Mouse (Mus musculus): Measurements from ENCODE around the gene Olfr172. TPM values are rescaled to one million over a fixed set of nuclear protein-coding genes. Genes with fewer than 3 reads are reported as not detected.

Olfr172 gene
- polyA plus RNA-seq, 1 experiment from 2014 or later = not detected

GRCm38 (mm10) chr16:58715018-58715417 is 48.0 kb downstream of the Olfr172 start:
- WGBS = 67% methylated on average over 4 of the region's 4 CpGs
- Histone ChIP-seq H3K27ac (no peak overlapping the region), H3K4me3 (no peak overlapping the region), H3K4me1 (no peaks in the 10 kb centered on the region), H3K36me3 (no peaks in the 10 kb centered on the region), H3K27me3 (ENCODE audit: insufficient read depth, poor library complexity, severe bottlenecking) (no peaks in the 10 kb centered on the region), H3K9me3 (no peaks in the 10 kb centered on the region)
- DNase-seq (ENCODE audit: low spot score) = no peak

GRCm38 (mm10) chr16:58713128-58713527 is 49.8 kb downstream of the Olfr172 start:
- H3K9me3 ChIP-seq = no peaks in the 10 kb centered on the region
- whole genome bisulfite sequencing = 84% methylated on average over 1 of the region's 1 CpGs
- DNase-seq (ENCODE audit: low spot score) = no peak
- H3K27ac ChIP-seq = no peak overlapping the region
- H3K4me1 ChIP-seq = no peaks in the 10 kb centered on the region
- no peaks in the 10 kb centered on the region for H3K36me3 ChIP-seq
- H3K27me3 ChIP-seq (ENCODE audit: insufficient read depth, poor library complexity, severe bottlenecking) = no peaks in the 10 kb centered on the region
- no peak overlapping the region for H3K4me3 ChIP-seq

- Histone ChIP-seq H3K27ac (no peak overlapping the region), H3K27me3 (ENCODE audit: insufficient read depth, poor library complexity, severe bottlenecking) (no peaks in the 10 kb centered on the region), H3K9me3 (no peaks in the 10 kb centered on the region), H3K36me3 (no peaks in the 10 kb centered on the region), H3K4me1 (no peaks in the 10 kb centered on the region), H3K4me3 (no peak overlapping the region)
- WGBS = 81% methylated on average over 8 of the region's 8 CpGs
- DNase-seq (ENCODE audit: low spot score) = no peak
Observed at GRCm38 (mm10) chr16:58712221-58712620, 50.8 kb downstream of the Olfr172 start.

Small RNAs within 50 kb of the gene (microRNA-seq; reads per million reads assigned to microRNA genes)
- not detected for gene Gm27564

Other genes starting within 250 kb of the Olfr172 start
- 22.0 and 28.5 TPM in 2 replicates for gene St3gal6, start 238.9 kb downstream of the Olfr172 start, polyA plus RNA-seq (2016; fragmentation: Nextera tagmentation; extraction: Ambion mirVana)
- gene Gm813, start 146.2 kb downstream of the Olfr172 start, polyA plus RNA-seq (2016; fragmentation: Nextera tagmentation; extraction: Ambion mirVana) = not detected in 2 replicates
- not detected in 2 replicates for gene E330017A01Rik, start 124.4 kb downstream of the Olfr172 start, polyA plus RNA-seq (2016; fragmentation: Nextera tagmentation; extraction: Ambion mirVana)
- gene Cpox, start 92.9 kb downstream of the Olfr172 start, polyA plus RNA-seq (2016; fragmentation: Nextera tagmentation; extraction: Ambion mirVana) = 63.5 and 89.9 TPM in 2 replicates
- gene Gpr15, start 44.1 kb downstream of the Olfr172 start, polyA plus RNA-seq (2016; fragmentation: Nextera tagmentation; extraction: Ambion mirVana) = not detected in 2 replicates
- 106 TPM in 2 replicates for gene Cldnd1, start 35.3 kb downstream of the Olfr172 start, polyA plus RNA-seq (2016; fragmentation: Nextera tagmentation; extraction: Ambion mirVana)
- not detected in 2 replicates for gene Olfr173, start 37.1 kb upstream of the Olfr172 start, polyA plus RNA-seq (2016; fragmentation: Nextera tagmentation; extraction: Ambion mirVana)
- not detected in 2 replicates for gene Olfr175-ps1, start 63.6 kb upstream of the Olfr172 start, polyA plus RNA-seq (2016; fragmentation: Nextera tagmentation; extraction: Ambion mirVana)
- gene Olfr177, start 111.6 kb upstream of the Olfr172 start, polyA plus RNA-seq (2016; fragmentation: Nextera tagmentation; extraction: Ambion mirVana) = not detected in 2 replicates
- not detected in 2 replicates for gene Olfr178, start 128.9 kb upstream of the Olfr172 start, polyA plus RNA-seq (2016; fragmentation: Nextera tagmentation; extraction: Ambion mirVana)
- gene Olfr181, start 165.6 kb upstream of the Olfr172 start, polyA plus RNA-seq (2016; fragmentation: Nextera tagmentation; extraction: Ambion mirVana) = not detected in 2 replicates
- not detected in 2 replicates for gene Olfr180, start 166.2 kb upstream of the Olfr172 start, polyA plus RNA-seq (2016; fragmentation: Nextera tagmentation; extraction: Ambion mirVana)
- not detected in 2 replicates for gene Olfr183, start 232.2 kb upstream of the Olfr172 start, polyA plus RNA-seq (2016; fragmentation: Nextera tagmentation; extraction: Ambion mirVana)

Data from heart, embryonic 10.5 days (tissue).